Mouse (Mus musculus): ENCODE results near the gene Nfya.

GRCm38 (mm10) chr17:48402751-48403150, 7.0 kb downstream of the Nfya start:
- no peak for TF ChIP-seq GATA1 (IDR thresholded peaks at IDR 0.05; ENCODE audit: low read length)
- TF ChIP-seq TAL1 (IDR thresholded peaks at IDR 0.05; ENCODE audit: low read length) = no peak
